Mouse (Mus musculus) forebrain, embryonic 16.5 days (tissue): Measurements from ENCODE around the gene Tk1. TPM values are rescaled to one million over a fixed set of nuclear protein-coding genes. Genes with fewer than 3 reads are reported as not detected.
"Not testable (repeated sequence)": the region's sequence is repeated elsewhere in the genome, so short reads cannot be mapped to it uniquely, and the experiment has no call there.

Source experiments
- ATAC-seq: fragments of 200-750 bp; cut with Nextera tagmentation; 2 replicates; pipeline ENCODE4 v1.8.0; 2017; ENCODE audit warnings: mild to moderate bottlenecking, moderate library complexity
- H3K27ac ChIP-seq: fragments of 300-500 bp; sonication (generic); 2 replicates; pipeline ENCODE4 v1.5.1; 2014; ENCODE audit warnings: low read length, control low read depth
- H3K27me3 ChIP-seq: fragments of 300-500 bp; sonication (generic); replicated peaks from 2 replicates; pipeline ENCODE4 v1.6.1; 2014; ENCODE audit warnings: low read length; ENCODE audit not compliant: control insufficient read depth, insufficient read depth
- H3K36me3 ChIP-seq: fragments of 300-500 bp; sonication (generic); 2 replicates; pipeline ENCODE4 v1.6.1; 2014; ENCODE audit not compliant: control insufficient read depth, insufficient read depth
- H3K4me1 ChIP-seq: fragments of 300-500 bp; sonication (generic); replicated peaks from 2 replicates; pipeline ENCODE4 v1.6.1; 2014; ENCODE audit warnings: low read length; ENCODE audit not compliant: control insufficient read depth, insufficient read depth
- H3K4me2 ChIP-seq: fragments of 300-500 bp; sonication (generic); 2 replicates; pipeline ENCODE4 v1.6.1; 2014; ENCODE audit warnings: mild to moderate bottlenecking, low read length, control low read depth
- H3K4me3 ChIP-seq: fragments of 300-500 bp; sonication (generic); replicated peaks from 2 replicates; pipeline ENCODE4 v1.5.1; 2014; ENCODE audit warnings: mild to moderate bottlenecking, low read length, control low read depth
- H3K9ac ChIP-seq: fragments of 300-500 bp; sonication (generic); replicated peaks from 2 replicates; pipeline ENCODE4 v1.6.1; 2014; ENCODE audit warnings: low read depth, low read length, control low read depth
- H3K9me3 ChIP-seq: fragments of 300-500 bp; sonication (generic); 2 replicates; pipeline ENCODE4 v1.6.1; 2016; ENCODE audit warnings: low read length; ENCODE audit not compliant: control insufficient read depth
- WGBS: fragments of 180-500 bp; shearing (Covaris S2); extraction: QIAGEN DNeasy Blood & Tissue Kit; methylation state at CpG from one replicate; pipeline ENCODE4 v1.1.7; 2014; 5-methylcytosine and 5-hydroxymethylcytosine counted together
- polyA plus RNA-seq: library from polyadenylated mRNA; unstranded; fragments of >200 nt; fragmentation: Nextera tagmentation; extraction: Ambion mirVana; gene quantifications from 2 replicates; pipeline ENCODE4 v1.2.1, GENCODE M21; 2015

Gene Tk1
- polyA plus RNA-seq, 1 experiment from 2014 or later: 37.5 TPM

DNA sequence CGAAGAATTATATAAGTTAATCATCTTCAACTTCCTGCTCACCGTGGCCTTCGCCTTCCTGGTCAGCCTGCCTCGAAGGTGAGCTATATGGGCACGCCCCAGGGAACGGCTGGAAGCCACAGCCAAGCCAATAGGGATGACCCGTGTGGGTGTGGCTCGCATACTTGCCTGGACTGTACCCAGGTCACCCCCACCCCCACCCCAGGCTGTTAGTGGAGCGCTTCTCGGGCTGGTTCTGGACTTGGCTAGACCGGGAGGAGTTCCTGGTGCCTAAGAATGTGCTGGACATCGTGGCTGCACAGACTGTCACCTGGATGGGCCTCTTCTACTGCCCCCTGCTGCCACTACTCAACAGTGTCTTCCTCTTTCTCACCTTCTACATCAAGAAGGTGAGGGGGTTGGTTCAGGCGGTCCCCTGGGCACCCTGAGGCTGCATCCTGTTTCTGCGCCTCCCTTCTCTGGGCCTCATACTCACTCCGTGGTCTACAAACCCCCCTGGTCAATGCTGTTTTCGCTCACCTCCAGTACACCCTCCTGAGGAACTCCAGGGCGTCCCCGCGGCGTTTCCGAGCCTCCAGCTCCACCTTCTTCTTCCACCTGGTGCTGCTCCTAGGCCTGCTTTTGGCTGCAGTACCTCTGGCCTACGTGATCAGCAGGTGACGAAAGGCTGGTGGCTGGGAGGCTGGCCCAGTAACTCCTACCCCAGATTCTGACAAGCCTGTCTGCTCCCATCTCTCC is 35.0 kb downstream of the Tk1 start:
- no peak overlapping the region for H3K4me3 ChIP-seq
- H3K4me2 ChIP-seq: no peak overlapping the region
- no peak overlapping the region for H3K27ac ChIP-seq
- no peaks in the 10 kb centered on the region; the same call in 1 of the 2 replicates for H3K27me3 ChIP-seq
- no peaks in the 10 kb centered on the region for H3K9me3 ChIP-seq
- H3K36me3 ChIP-seq: no peaks in the 10 kb centered on the region
- 36% methylated on average over 23 of the region's 23 CpGs for WGBS
- H3K9ac ChIP-seq: no peak overlapping the region
- 0 out of 2 replicates have a peak, but pooled peaks cover 5% of the 10 kb centered on the region for H3K4me1 ChIP-seq
- no peak for ATAC-seq

GRCm38 (mm10) chr11:117790286-117790685 is 35.6 kb downstream of the Tk1 start:
- H3K36me3 ChIP-seq: no peaks in the 10 kb centered on the region
- no peak overlapping the region for H3K9ac ChIP-seq
- 0 out of 2 replicates have a peak, but pooled peaks cover 5% of the 10 kb centered on the region for H3K4me1 ChIP-seq
- no peak for ATAC-seq
- H3K4me2 ChIP-seq: no peak overlapping the region
- H3K4me3 ChIP-seq: no peak overlapping the region
- 4% methylated on average over 14 of the region's 14 CpGs for WGBS
- no peaks in the 10 kb centered on the region for H3K9me3 ChIP-seq
- no peaks in the 10 kb centered on the region; the same call in 1 of the 2 replicates for H3K27me3 ChIP-seq
- no peak overlapping the region for H3K27ac ChIP-seq

DNA sequence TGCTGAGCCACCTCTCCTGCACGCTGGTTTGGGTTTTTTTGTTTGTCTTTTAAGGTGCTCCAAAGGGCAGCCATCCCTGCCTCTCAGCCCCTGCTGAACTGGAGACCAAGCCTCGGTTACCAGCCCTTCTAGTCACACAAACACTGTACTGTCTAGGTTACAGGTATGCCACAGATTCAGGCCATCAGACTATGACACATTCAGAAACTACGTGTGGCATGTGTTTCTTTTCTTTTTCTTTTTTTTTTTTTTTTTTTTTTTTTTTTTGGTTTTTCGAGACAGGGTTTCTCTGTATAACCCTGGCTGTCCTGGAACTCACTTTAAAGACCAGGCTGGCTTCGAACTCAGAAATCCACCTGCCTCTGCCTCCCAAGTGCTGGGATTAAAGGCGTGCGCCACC is 37.4 kb downstream of the Tk1 start:
- 85% methylated on average over 7 of the region's 7 CpGs for WGBS
- ATAC-seq: not testable (repeated sequence)

GRCm38 (mm10) chr11:117786294-117786693 is 39.6 kb downstream of the Tk1 start:
- no peak overlapping the region for H3K9ac ChIP-seq
- no peak overlapping the region for H3K4me3 ChIP-seq
- H3K27ac ChIP-seq: no peak overlapping the region
- 5% methylated on average over 10 of the region's 10 CpGs for WGBS
- no peak for ATAC-seq
- H3K9me3 ChIP-seq: no peaks in the 10 kb centered on the region
- H3K4me1 ChIP-seq: peaks cover 13% of the 10 kb centered on the region
- peaks cover 14% of the 10 kb centered on the region for H3K27me3 ChIP-seq
- no peak overlapping the region for H3K4me2 ChIP-seq
- no peaks in the 10 kb centered on the region for H3K36me3 ChIP-seq

More for the DNA sequence above, 37.4 kb downstream of the Tk1 start:
- H3K9ac ChIP-seq, H3K27ac ChIP-seq, H3K4me1 ChIP-seq, H3K36me3 ChIP-seq, H3K9me3 ChIP-seq, H3K4me2 ChIP-seq, H3K27me3 ChIP-seq, H3K4me3 ChIP-seq: not testable (repeated sequence)

DNA sequence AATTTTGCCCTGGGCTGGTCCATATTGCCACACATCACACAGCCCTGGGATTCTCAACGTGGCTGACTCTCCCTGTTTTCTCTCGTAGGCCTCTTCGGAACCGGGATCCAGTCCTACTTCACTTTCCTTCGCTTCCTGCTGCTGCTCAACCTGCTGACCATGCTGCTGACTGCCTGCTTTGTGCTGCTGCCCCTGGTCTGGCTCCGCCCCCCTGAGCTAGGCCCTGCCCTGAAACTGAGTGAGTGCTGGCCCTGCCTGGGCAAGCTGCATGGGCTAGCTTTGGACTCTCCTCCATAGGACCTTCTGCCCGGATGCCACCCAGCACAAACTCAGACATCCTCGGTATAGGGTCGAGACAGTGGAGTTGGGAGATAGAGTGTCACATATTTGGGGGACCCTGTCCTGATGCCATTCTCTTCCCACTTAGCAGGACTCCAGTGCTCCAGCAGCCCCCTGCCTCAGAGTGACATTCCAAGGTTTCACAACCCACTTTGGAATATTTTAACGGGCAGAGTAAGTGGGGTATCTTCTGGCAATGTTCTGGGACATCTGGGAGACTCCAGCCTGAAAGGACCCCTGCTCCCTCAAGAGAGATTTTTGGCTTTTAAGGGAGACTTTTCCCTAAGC is 42.1 kb downstream of the Tk1 start:
- Histone ChIP-seq H3K4me1 (peaks cover 26% of the 10 kb centered on the region), H3K27me3 (peaks cover 28% of the 10 kb centered on the region), H3K4me2 (0 out of 2 replicates have a peak overlapping the region, but pooled peaks have one; percentile 61), H3K9me3 (no peaks in the 10 kb centered on the region), H3K9ac (peak overlapping the region; percentile 54; the same call in 1 of the 2 replicates), H3K27ac (no peak overlapping the region), H3K36me3 (no peaks in the 10 kb centered on the region), H3K4me3 (no peak overlapping the region)
- ATAC-seq: no peak
- 33% methylated on average over 10 of the region's 10 CpGs for WGBS

GRCm38 (mm10) chr11:117783089-117783488 is 42.8 kb downstream of the Tk1 start:
- WGBS: 4% methylated on average over 29 of the region's 31 CpGs
- peak; percentile 53 for ATAC-seq
- peak overlapping the region; percentile 61 for H3K4me2 ChIP-seq
- peak overlapping the region; percentile 39 for H3K4me3 ChIP-seq
- H3K9ac ChIP-seq: peak overlapping the region; percentile 54
- H3K27ac ChIP-seq: no peak overlapping the region
- H3K27me3 ChIP-seq: peaks cover 29% of the 10 kb centered on the region
- H3K4me1 ChIP-seq: peaks cover 26% of the 10 kb centered on the region
- H3K9me3 ChIP-seq: no peaks in the 10 kb centered on the region
- H3K36me3 ChIP-seq: no peaks in the 10 kb centered on the region

GRCm38 (mm10) chr11:117782705-117783034 is 43.2 kb downstream of the Tk1 start:
- WGBS: 57% methylated on average over 9 of the region's 9 CpGs
- Histone ChIP-seq H3K9me3 (no peaks in the 10 kb centered on the region), H3K27ac (no peak overlapping the region), H3K9ac (peak overlapping the region; percentile 54), H3K4me1 (peaks cover 26% of the 10 kb centered on the region), H3K36me3 (no peaks in the 10 kb centered on the region), H3K27me3 (peaks cover 29% of the 10 kb centered on the region), H3K4me3 (peak overlapping the region; percentile 39), H3K4me2 (peak overlapping the region; percentile 61)
- no peak for ATAC-seq

GRCm38 (mm10) chr11:117781993-117782704 is 43.7 kb downstream of the Tk1 start, which contains the start of the genes Tmc8 and Tmc6:
Gene Tmc8, plus strand, starts transcription at chr11:117782076.
Gene Tmc6, minus strand, starts transcription at chr11:117782198.
- Histone ChIP-seq H3K36me3 (no peaks in the 10 kb centered on the region), H3K4me1 (peaks cover 26% of the 10 kb centered on the region), H3K4me2 (peak within 1 kb of the TSS; percentile 61), H3K27me3 (peaks cover 29% of the 10 kb centered on the region), H3K27ac (no peak within 1 kb of the TSS), H3K4me3 (peak within 1 kb of the TSS; percentile 39), H3K9ac (peak within 1 kb of the TSS; percentile 54), H3K9me3 (no peaks in the 10 kb centered on the region)
- 49% methylated on average over 24 of the region's 24 CpGs for WGBS
- ATAC-seq: no peak

DNA sequence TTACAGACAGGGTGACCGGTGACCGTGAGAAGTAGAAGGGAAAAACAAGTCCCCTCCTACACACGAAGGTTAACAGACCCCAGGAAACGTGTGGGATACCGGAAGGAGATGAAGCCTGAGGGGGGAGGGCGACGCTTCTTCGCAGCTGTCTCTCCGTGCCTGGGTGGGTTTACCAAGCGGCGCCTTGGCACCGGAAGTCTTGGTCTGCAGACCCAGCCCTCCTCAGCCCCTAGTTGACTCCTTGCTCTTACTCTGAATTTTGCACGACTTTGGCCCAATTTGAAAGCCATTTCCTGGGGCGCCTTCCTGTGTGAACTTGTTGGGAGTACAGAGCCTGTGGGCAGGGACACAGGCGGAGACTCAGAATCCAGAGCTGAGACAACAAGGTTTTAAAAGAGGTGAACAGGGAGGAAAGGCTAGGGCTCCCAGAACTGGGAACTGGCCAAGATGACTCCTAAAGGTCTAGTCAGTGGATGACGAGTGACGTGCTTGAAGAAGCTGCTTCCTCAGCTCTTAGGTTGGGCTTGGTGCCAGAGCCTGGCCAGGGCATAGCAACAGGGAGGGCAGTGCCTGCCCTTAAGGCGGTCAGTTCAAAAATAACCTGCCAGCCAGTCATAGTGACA is 44.6 kb downstream of the Tk1 start:
- Histone ChIP-seq H3K36me3 (no peaks in the 10 kb centered on the region), H3K9ac (no peak overlapping the region), H3K4me3 (no peak overlapping the region), H3K4me1 (peaks cover 26% of the 10 kb centered on the region), H3K4me2 (no peak overlapping the region), H3K9me3 (no peaks in the 10 kb centered on the region), H3K27me3 (peaks cover 29% of the 10 kb centered on the region), H3K27ac (no peak overlapping the region)
- ATAC-seq: no peak
- WGBS: 21% methylated on average over 18 of the region's 18 CpGs
